Mouse (Mus musculus) B cell, adult 2 months (primary cell): ENCODE measurements around the gene Vwa3b.

ENCODE experiments used
- DNase-seq, 2 experiments: peaks; one replicate each; pipeline ENCODE4 v3.0.0; 2022

The Vwa3b gene

GRCm38 (mm10) chr1:37011626-37012209, 14.7 kb upstream of the Vwa3b start:
- no peak for DNase-seq

GRCm38 (mm10) chr1:37013006-37013405, 13.4 kb upstream of the Vwa3b start:
- no peak for DNase-seq

GRCm38 (mm10) chr1:37013687-37014086, 12.7 kb upstream of the Vwa3b start:
- DNase-seq = no peak

GRCm38 (mm10) chr1:37019017-37019416, 7.4 kb upstream of the Vwa3b start:
- DNase-seq = no peak

- DNase-seq = no peak
Measured at GRCm38 (mm10) chr1:37022704-37023103, 3.7 kb upstream of the Vwa3b start.

GRCm38 (mm10) chr1:37024736-37025135, 1.7 kb upstream of the Vwa3b start:
- no peak for DNase-seq

- DNase-seq = no peak
Measured at GRCm38 (mm10) chr1:37025376-37025775, 1.0 kb upstream of the Vwa3b start.

GRCm38 (mm10) chr1:37026866-37027265, 470 bp downstream of the Vwa3b start:
- DNase-seq = no peak

GRCm38 (mm10) chr1:37028439-37029153, 2.2 kb downstream of the Vwa3b start:
- DNase-seq = no peak

- DNase-seq = peak; percentile 68 to 72
Measured at GRCm38 (mm10) chr1:37029154-37029907, 2.9 kb downstream of the Vwa3b start.

GRCm38 (mm10) chr1:37029942-37030341, 3.5 kb downstream of the Vwa3b start:
- no peak for DNase-seq

- DNase-seq = no peak
Measured at GRCm38 (mm10) chr1:37030693-37031092, 4.3 kb downstream of the Vwa3b start.

- DNase-seq = no peak
Measured at GRCm38 (mm10) chr1:37035879-37036278, 9.5 kb downstream of the Vwa3b start.

GRCm38 (mm10) chr1:37041126-37041525, 14.7 kb downstream of the Vwa3b start:
- no peak for DNase-seq

GRCm38 (mm10) chr1:37041856-37042255, 15.5 kb downstream of the Vwa3b start:
- DNase-seq = no peak

GRCm38 (mm10) chr1:37042769-37043168, 16.4 kb downstream of the Vwa3b start:
- DNase-seq = no peak

GRCm38 (mm10) chr1:37043196-37043595, 16.8 kb downstream of the Vwa3b start:
- DNase-seq = no peak

- DNase-seq = no peak
Measured at GRCm38 (mm10) chr1:37045472-37045871, 19.1 kb downstream of the Vwa3b start.

GRCm38 (mm10) chr1:37049159-37049558, 22.8 kb downstream of the Vwa3b start:
- no peak for DNase-seq

- DNase-seq = no peak
Measured at GRCm38 (mm10) chr1:37053691-37054090, 27.3 kb downstream of the Vwa3b start.

GRCm38 (mm10) chr1:37056831-37057561, 30.6 kb downstream of the Vwa3b start:
- no peak for DNase-seq

GRCm38 (mm10) chr1:37060856-37061255, 34.5 kb downstream of the Vwa3b start:
- DNase-seq = no peak

GRCm38 (mm10) chr1:37063053-37063452, 36.7 kb downstream of the Vwa3b start:
- DNase-seq = no peak
